Mouse (Mus musculus) urinary bladder, adult 18-20 months (tissue): ENCODE results near the gene Pomt1.
"Not testable (repeated sequence)": the region's sequence is repeated elsewhere in the genome, so short reads cannot be mapped to it uniquely, and the experiment has no call there.

Experiments
- DNase-seq, 2 experiments: peaks; one replicate each; pipeline ENCODE4 v3.0.0; 2022; ENCODE audit warnings: low spot score in 2 of 2, mixed read lengths in 2 of 2

Pomt1 gene

GRCm38 (mm10) chr2:32282727-32283126 lies 46.3 kb downstream of the Pomt1 start:
- DNase-seq = peak in 1 of 2 experiments; percentile 30

- DNase-seq = no peak
Measured at GRCm38 (mm10) chr2:32283986-32284385, 47.6 kb downstream of the Pomt1 start.

GRCm38 (mm10) chr2:32287334-32287840 lies 51.0 kb downstream of the Pomt1 start, which contains the start of gene Golga2:
Gene Golga2 (plus strand): TSS chr2:32287384.
- DNase-seq = no peak

GRCm38 (mm10) chr2:32287923-32288367 lies 51.6 kb downstream of the Pomt1 start, which contains the start of gene Swi5:
Gene Swi5 (minus strand): TSS chr2:32288075.
- DNase-seq = peak; percentile 90 to 97

- DNase-seq = peak in 1 of 2 experiments; percentile 62
Measured at GRCm38 (mm10) chr2:32288371-32288931, 52.1 kb downstream of the Pomt1 start.

GRCm38 (mm10) chr2:32289578-32289977 lies 53.2 kb downstream of the Pomt1 start:
- no peak for DNase-seq

- DNase-seq = no peak
Measured at GRCm38 (mm10) chr2:32294348-32294747, 58.0 kb downstream of the Pomt1 start.

GRCm38 (mm10) chr2:32295285-32295684 lies 58.9 kb downstream of the Pomt1 start:
- DNase-seq = no peak

GRCm38 (mm10) chr2:32295842-32296241 lies 59.5 kb downstream of the Pomt1 start:
- not testable (repeated sequence) for DNase-seq

GRCm38 (mm10) chr2:32299469-32299868 lies 63.1 kb downstream of the Pomt1 start:
- no peak for DNase-seq

- DNase-seq = no peak
Measured at GRCm38 (mm10) chr2:32302952-32303351, 66.6 kb downstream of the Pomt1 start.

- no peak for DNase-seq
Measured at GRCm38 (mm10) chr2:32304145-32304832, 67.9 kb downstream of the Pomt1 start.
